Mouse (Mus musculus) liver, adult 2 months (tissue): ENCODE measurements at regions not wholly inside any gene's neighbourhood (a gene's known extent, or its start where the extent isn't known, plus 50 kb on each side); places are given as distances from the start of the nearest gene placed in this dataset.

Experiments used
- DNase-seq: peaks from one replicate; pipeline ENCODE4 v3.0.0-alpha.2; 2011; ENCODE audit warnings: low read depth, low spot score; ENCODE audit errors: extremely low read depth
- H3K27ac ChIP-seq: fragments of 200-500 bp; replicated peaks from 2 replicates; pipeline ENCODE4 v1.5.1; 2012; ENCODE audit warnings: low read depth, mild to moderate bottlenecking, control low read depth, inconsistent platforms, low read length; ENCODE audit not compliant: insufficient read depth
- H3K27me3 ChIP-seq: fragments of 200-500 bp; 2 replicates; pipeline ENCODE4 v1.6.1; 2012; ENCODE audit warnings: mild to moderate bottlenecking, moderate library complexity, low read length, inconsistent platforms; ENCODE audit not compliant: control insufficient read depth, insufficient read depth
- H3K36me3 ChIP-seq: fragments of 200-500 bp; 2 replicates; pipeline ENCODE4 v1.6.1; 2012; ENCODE audit warnings: low read length, inconsistent platforms; ENCODE audit not compliant: control insufficient read depth, insufficient read depth
- H3K4me1 ChIP-seq: fragments of 200-500 bp; 2 replicates; pipeline ENCODE4 v1.6.1; 2011; ENCODE audit warnings: low read length; ENCODE audit not compliant: control insufficient read depth, insufficient read depth
- H3K4me3 ChIP-seq: fragments of 200-500 bp; 2 replicates; pipeline ENCODE4 v1.5.1; 2011; ENCODE audit warnings: low read depth, mild to moderate bottlenecking, control low read depth, low read length, moderate library complexity; ENCODE audit not compliant: insufficient read depth
- H3K79me2 ChIP-seq: fragments of 200-500 bp; 2 replicates; pipeline ENCODE4 v1.6.1; 2012; ENCODE audit warnings: inconsistent platforms, mild to moderate bottlenecking, low read length, moderate library complexity; ENCODE audit not compliant: control insufficient read depth, insufficient read depth
- H3K9ac ChIP-seq: fragments of 200-500 bp; 2 replicates; pipeline ENCODE4 v1.6.1; 2012; ENCODE audit warnings: low read depth, mild to moderate bottlenecking, control low read depth, inconsistent platforms, low read length
- CTCF ChIP-seq: fragments of 200-500 bp; IDR thresholded peaks from 2 replicates; pipeline ENCODE4 v1.5.1; 2011; ENCODE audit warnings: low read depth, low read length, control low read depth
- POLR2A ChIP-seq: fragments of 200-500 bp; IDR thresholded peaks from 2 replicates; pipeline ENCODE4 v1.6.1; 2011; ENCODE audit warnings: low read length, control low read depth; ENCODE audit not compliant: insufficient read depth; ENCODE audit errors: extremely low read depth
- WGBS: fragments of 180-500 bp; shearing (Covaris S2); methylation state at CpG from one replicate; pipeline ENCODE4 v1.1.7; 2018; 5-methylcytosine and 5-hydroxymethylcytosine counted together

DNA sequence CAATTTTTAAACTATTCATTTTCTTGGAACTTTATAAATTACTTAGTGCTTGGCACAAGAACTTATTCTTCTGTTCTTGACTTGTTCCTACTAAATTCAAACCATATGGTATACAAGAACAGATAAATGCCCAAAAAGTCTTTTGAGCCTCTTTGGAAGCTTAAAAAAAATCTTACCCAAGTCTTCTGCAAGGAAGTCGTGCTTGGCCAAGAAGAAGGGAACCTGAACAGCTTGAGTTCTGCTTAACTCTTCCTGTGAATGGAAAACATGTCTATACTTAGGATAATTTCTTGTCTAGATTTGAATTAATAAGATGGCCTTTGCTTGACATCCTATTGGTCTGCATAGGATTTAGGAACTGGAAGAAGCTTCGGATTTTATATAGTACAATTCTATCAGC, 2020.0 kb upstream of the Lrrc6 start:
- TF ChIP-seq POLR2A = no peak
- no peak for TF ChIP-seq CTCF
- no peaks in the 10 kb centered on the region for H3K4me1 ChIP-seq
- H3K4me3 ChIP-seq = no peak overlapping the region
- DNase-seq = no peak
- no peaks in the 10 kb centered on the region for H3K27me3 ChIP-seq
- H3K9ac ChIP-seq = no peak overlapping the region
- H3K79me2 ChIP-seq = no peaks in the 10 kb centered on the region
- no peak overlapping the region for H3K27ac ChIP-seq
- H3K36me3 ChIP-seq = no peaks in the 10 kb centered on the region
- WGBS = 57% methylated on average over 2 of the region's 2 CpGs

DNA sequence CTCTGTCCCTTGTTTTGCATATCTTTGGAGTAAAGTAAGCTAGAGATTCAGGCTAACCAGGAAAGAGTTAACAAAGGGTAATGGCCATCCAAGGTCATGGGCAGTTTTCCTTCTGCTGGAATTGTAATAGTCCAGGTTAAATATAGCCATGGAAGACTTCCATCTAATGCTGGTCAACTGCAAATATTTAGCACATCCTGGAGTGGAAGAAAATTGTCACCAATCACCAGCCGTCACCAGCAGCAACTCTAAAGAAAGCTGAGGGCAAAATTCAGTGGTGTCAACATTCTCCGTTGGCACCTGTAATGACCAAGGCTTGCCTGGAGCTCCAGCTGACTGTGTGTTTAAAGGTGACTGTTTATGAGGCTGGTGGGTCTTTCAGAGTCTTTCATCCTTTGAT, 2011.7 kb upstream of the Lrrc6 start:
- no peak overlapping the region for H3K27ac ChIP-seq
- H3K4me3 ChIP-seq = no peak overlapping the region
- H3K36me3 ChIP-seq = no peaks in the 10 kb centered on the region
- 59% methylated on average over 2 of the region's 2 CpGs for WGBS
- TF ChIP-seq CTCF (no peak), POLR2A (no peak)
- H3K4me1 ChIP-seq = no peaks in the 10 kb centered on the region
- no peak for DNase-seq
- no peaks in the 10 kb centered on the region for H3K79me2 ChIP-seq
- no peaks in the 10 kb centered on the region for H3K27me3 ChIP-seq
- no peak overlapping the region for H3K9ac ChIP-seq

- Histone ChIP-seq H3K4me3 (no peak overlapping the region), H3K36me3 (no peaks in the 10 kb centered on the region), H3K27ac (no peak overlapping the region), H3K9ac (no peak overlapping the region), H3K4me1 (no peaks in the 10 kb centered on the region), H3K79me2 (no peaks in the 10 kb centered on the region), H3K27me3 (no peaks in the 10 kb centered on the region)
- WGBS = 90% methylated on average over 5 of the region's 5 CpGs
- no peak for DNase-seq
- no peak for TF ChIP-seq POLR2A
- TF ChIP-seq CTCF = no peak
These were observed 2007.5 kb upstream of the Lrrc6 start for GRCm38 (mm10) chr15:68508190-68508589.

- Histone ChIP-seq H3K4me3 (no peak overlapping the region), H3K27ac (no peak overlapping the region), H3K9ac (no peak overlapping the region), H3K79me2 (no peaks in the 10 kb centered on the region), H3K27me3 (no peaks in the 10 kb centered on the region), H3K36me3 (no peaks in the 10 kb centered on the region), H3K4me1 (no peaks in the 10 kb centered on the region)
- DNase-seq = no peak
- TF ChIP-seq CTCF = no peak
- TF ChIP-seq POLR2A = no peak
- 53% methylated on average over 2 of the region's 2 CpGs for WGBS
These were observed 2005.4 kb upstream of the Lrrc6 start for GRCm38 (mm10) chr15:68506093-68506492.

GRCm38 (mm10) chr15:68496438-68496837, 1995.7 kb upstream of the Lrrc6 start:
- no peak overlapping the region for H3K9ac ChIP-seq
- 73% methylated on average over 2 of the region's 2 CpGs for WGBS
- DNase-seq = no peak
- no peaks in the 10 kb centered on the region for H3K79me2 ChIP-seq
- H3K27ac ChIP-seq = no peak overlapping the region
- H3K4me3 ChIP-seq = no peak overlapping the region
- no peaks in the 10 kb centered on the region for H3K4me1 ChIP-seq
- no peaks in the 10 kb centered on the region for H3K36me3 ChIP-seq
- H3K27me3 ChIP-seq = no peaks in the 10 kb centered on the region
- TF ChIP-seq CTCF = no peak
- no peak for TF ChIP-seq POLR2A

DNA sequence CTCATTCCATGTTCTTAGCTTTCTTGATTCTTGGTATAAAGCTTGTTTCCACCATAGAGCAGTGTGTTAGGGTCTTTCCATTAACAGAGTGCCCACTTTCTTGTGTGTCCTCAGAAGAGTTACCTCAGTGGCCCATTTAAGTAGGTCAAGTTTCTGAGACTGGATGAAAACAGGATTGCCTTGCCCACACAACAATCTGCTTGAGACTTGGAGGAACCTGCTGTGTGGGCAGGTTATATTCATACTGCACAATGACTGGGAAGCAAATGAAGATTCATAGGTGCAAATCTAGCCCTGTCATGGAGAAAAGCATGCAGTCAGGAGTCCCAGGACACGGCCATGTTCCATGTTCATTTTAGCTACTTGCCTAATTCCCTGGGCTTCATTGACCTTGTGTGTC, 1984.1 kb upstream of the Lrrc6 start:
- no peak for DNase-seq
- no peaks in the 10 kb centered on the region for H3K27me3 ChIP-seq
- H3K4me1 ChIP-seq = no peaks in the 10 kb centered on the region
- no peaks in the 10 kb centered on the region for H3K79me2 ChIP-seq
- 69% methylated on average over 1 of the region's 1 CpGs for WGBS
- H3K9ac ChIP-seq = no peak overlapping the region
- H3K4me3 ChIP-seq = no peak overlapping the region
- H3K36me3 ChIP-seq = no peaks in the 10 kb centered on the region
- TF ChIP-seq POLR2A (no peak), CTCF (no peak)
- no peak overlapping the region for H3K27ac ChIP-seq

GRCm38 (mm10) chr15:68477745-68478144, 1977.0 kb upstream of the Lrrc6 start:
- H3K36me3 ChIP-seq = no peaks in the 10 kb centered on the region
- WGBS = 75% methylated on average over 5 of the region's 5 CpGs
- no peaks in the 10 kb centered on the region for H3K79me2 ChIP-seq
- no peak for TF ChIP-seq CTCF
- no peaks in the 10 kb centered on the region for H3K4me1 ChIP-seq
- H3K27me3 ChIP-seq = no peaks in the 10 kb centered on the region
- no peak overlapping the region for H3K4me3 ChIP-seq
- H3K27ac ChIP-seq = no peak overlapping the region
- no peak overlapping the region for H3K9ac ChIP-seq
- DNase-seq = no peak
